Mouse (Mus musculus): Measurements from ENCODE around the gene Rab21. TPM values are rescaled to one million over a fixed set of nuclear protein-coding genes. Genes with fewer than 3 reads are reported as not detected.
A peak's percentile ranks its signal among the peaks of the same experiment; 100 is the strongest.

Rab21 gene
- polyA plus RNA-seq, 1 experiment from 2014 or later: 9.4 TPM

DNA sequence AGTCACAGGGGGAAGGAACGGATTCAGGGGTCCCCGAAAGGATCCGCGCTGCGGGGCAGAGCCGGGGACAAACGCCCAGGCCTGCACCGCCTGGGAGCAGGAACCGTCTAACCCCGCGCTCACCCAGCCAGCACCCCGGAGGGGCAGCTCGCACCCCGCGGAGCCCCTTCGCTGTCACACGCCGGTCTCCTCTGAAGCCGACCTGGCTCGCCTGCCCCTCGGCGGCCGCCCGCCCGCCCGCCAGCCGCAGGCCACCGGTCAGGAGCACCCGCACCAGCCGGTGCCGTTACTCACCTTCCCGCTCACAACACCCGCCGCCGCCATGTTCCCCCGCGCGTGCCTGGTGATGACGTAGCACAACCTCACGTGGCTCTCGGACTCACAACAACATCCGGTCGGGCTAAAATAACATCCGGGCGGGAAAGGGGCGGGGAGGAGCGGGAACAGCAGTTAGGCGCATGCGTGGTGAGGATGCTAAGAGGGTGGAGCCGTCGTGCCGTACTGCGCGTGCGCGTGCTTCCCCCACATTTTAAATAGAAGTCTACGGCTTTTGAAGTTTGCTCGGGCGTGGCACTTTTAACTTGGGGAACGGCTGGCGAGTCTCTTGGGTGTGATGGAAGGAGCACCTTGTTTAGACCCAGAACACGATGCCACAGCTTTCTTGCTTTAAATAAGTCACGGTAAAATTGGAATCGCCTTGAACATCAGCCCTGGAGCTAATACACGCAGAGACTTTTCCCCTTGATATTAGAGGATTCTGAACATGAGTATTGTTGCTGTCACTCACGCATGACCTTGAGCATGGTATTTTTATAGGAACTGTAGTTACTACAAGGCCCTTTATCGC is 64.1 kb downstream of the Rab21 start, which contains the start of gene Tbc1d15:
Gene Tbc1d15, minus strand, starts transcription at position 380 of the 847 bp plus-strand sequence.
- peak; percentile 97 for ATAC-seq (ENCODE audit: low FRiP score, low TSS enrichment)
- peaks cover 13% of the 10 kb centered on the region; the same call in 1 of the 2 replicates for H3K4me1 ChIP-seq (ENCODE audit: control insufficient read depth, insufficient read depth, low read length)
- WGBS: under 1% methylated on average over 57 of the region's 67 CpGs
- peak within 1 kb of the TSS; percentile 68 for H3K4me2 ChIP-seq (replicated peaks; ENCODE audit: low read depth, low read length)
- H3K4me3 ChIP-seq (ENCODE audit: low read length): peak within 1 kb of the TSS; percentile 93
- H3K36me3 ChIP-seq (ENCODE audit: control insufficient read depth, insufficient read depth, low read length): no peaks in the 10 kb centered on the region
- no peaks in the 10 kb centered on the region for H3K27me3 ChIP-seq (ENCODE audit: control insufficient read depth, insufficient read depth, low read length)
- peak within 1 kb of the TSS; percentile 69; the same call in 1 of the 2 replicates for H3K27ac ChIP-seq (ENCODE audit: low read depth, low read length)
- peak within 1 kb of the TSS; percentile 87 for H3K9ac ChIP-seq (ENCODE audit: low read depth, low read length)
- no peaks in the 10 kb centered on the region for H3K9me3 ChIP-seq (ENCODE audit: control insufficient read depth, low read length)

DNA sequence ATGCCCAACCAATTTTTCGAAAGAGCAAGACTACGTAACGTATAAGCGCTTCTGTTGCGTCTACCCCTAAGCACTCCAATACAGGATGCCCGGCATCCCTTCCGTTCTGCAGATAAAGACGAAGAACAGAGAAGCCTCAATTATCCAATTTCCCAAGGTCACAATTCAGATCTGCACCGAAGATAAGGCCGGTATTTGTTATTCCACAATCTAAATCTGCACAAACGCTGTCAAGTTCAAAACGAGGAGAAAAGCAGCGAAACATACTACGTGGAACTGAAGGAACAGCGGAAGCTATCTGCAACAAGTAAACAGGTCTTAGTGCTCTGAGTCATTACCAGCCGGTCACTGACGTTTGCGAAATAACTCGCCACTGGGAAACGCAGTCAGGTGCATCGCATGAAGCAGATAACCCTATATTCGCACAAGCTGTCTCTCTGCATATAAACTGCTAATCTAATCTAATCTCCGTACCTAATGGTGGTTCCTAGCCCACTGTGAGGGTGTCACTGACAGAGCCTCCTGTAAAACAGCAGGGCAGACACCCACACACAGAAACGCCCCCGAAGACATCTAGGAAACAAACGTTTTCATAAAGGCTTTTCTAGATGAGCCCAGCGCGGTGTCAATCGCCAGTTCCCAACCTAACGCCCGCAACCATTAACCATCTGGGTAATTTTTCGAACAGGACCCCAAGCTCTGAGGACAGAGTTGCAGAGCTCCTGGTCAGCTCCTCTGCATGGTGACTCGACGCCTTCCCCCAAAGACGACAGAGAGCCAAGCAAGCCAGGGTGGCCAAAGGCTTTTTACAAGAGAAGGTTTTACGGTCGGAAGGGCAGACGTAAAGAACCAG is 64.9 kb downstream of the Rab21 start:
- Histone ChIP-seq H3K9me3 (ENCODE audit: control insufficient read depth, low read length) (no peaks in the 10 kb centered on the region), H3K9ac (ENCODE audit: low read depth, low read length) (peak overlapping the region; percentile 87), H3K4me1 (ENCODE audit: control insufficient read depth, insufficient read depth, low read length) (peaks cover 13% of the 10 kb centered on the region; the same call in 1 of the 2 replicates), H3K27ac (ENCODE audit: low read depth, low read length) (no peak overlapping the region), H3K36me3 (ENCODE audit: control insufficient read depth, insufficient read depth, low read length) (no peaks in the 10 kb centered on the region), H3K4me2 (replicated peaks; ENCODE audit: low read depth, low read length) (peak overlapping the region; percentile 68), H3K4me3 (ENCODE audit: low read length) (peak overlapping the region; percentile 93), H3K27me3 (ENCODE audit: control insufficient read depth, insufficient read depth, low read length) (no peaks in the 10 kb centered on the region)
- 32% methylated on average over 30 of the region's 38 CpGs for whole genome bisulfite sequencing
- ATAC-seq (ENCODE audit: low FRiP score, low TSS enrichment): no peak; the same call in 1 of the 2 replicates

DNA sequence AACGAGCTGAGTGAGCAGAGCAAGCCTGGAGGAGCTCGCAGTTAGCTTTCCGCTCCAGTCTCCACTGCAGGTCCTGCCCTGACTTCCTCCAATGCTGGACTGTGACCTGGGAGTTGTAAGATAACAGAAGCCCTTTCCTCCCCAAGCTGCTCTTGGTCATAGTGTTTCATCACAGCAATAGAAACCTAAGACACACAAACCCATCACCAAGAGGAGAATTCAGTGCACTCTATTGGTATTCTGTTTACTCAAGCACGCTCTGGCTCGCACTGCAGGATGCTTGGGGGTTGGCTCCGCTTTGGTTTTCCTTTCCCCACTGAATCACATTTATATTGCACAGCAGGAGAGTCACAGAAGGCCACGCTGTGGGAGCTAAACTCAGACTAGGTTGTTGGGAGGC is 67.4 kb downstream of the Rab21 start:
- no peak overlapping the region for H3K4me3 ChIP-seq (ENCODE audit: low read length)
- H3K4me2 ChIP-seq (replicated peaks; ENCODE audit: low read depth, low read length): 0 out of 2 replicates have a peak overlapping the region, but pooled peaks have one; percentile 8
- H3K4me1 ChIP-seq (ENCODE audit: control insufficient read depth, insufficient read depth, low read length): peaks cover 13% of the 10 kb centered on the region; the same call in 1 of the 2 replicates
- H3K27me3 ChIP-seq (ENCODE audit: control insufficient read depth, insufficient read depth, low read length): no peaks in the 10 kb centered on the region
- H3K36me3 ChIP-seq (ENCODE audit: control insufficient read depth, insufficient read depth, low read length): no peaks in the 10 kb centered on the region
- 25% methylated on average over 7 of the region's 7 CpGs for WGBS
- no peak overlapping the region for H3K9ac ChIP-seq (ENCODE audit: low read depth, low read length)
- ATAC-seq (ENCODE audit: low FRiP score, low TSS enrichment): no peak
- H3K9me3 ChIP-seq (ENCODE audit: control insufficient read depth, low read length): no peaks in the 10 kb centered on the region
- H3K27ac ChIP-seq (ENCODE audit: low read depth, low read length): no peak overlapping the region

DNA sequence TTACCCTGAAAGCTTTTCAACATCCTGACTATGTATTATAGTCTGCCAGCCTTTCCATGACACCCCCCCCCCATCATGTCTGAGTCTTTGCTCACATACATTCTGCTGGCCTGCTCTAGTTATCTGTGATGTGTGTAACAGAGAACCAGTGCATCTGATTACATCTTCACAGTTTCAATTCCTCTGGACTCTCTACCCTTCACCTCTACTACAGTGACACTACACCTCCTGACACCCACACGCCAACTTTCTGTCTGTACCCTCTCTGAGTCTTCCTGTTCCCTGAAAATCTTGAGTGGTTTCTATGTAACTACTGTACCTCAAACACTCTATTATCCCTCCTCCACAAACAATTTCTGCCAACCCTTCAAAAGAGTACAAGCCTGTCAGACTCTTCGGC is 69.9 kb downstream of the Rab21 start:
- Histone ChIP-seq H3K4me1 (ENCODE audit: control insufficient read depth, insufficient read depth, low read length) (peaks cover 13% of the 10 kb centered on the region; the same call in 1 of the 2 replicates), H3K9me3 (ENCODE audit: control insufficient read depth, low read length) (no peaks in the 10 kb centered on the region), H3K27ac (ENCODE audit: low read depth, low read length) (no peak overlapping the region), H3K9ac (ENCODE audit: low read depth, low read length) (no peak overlapping the region), H3K4me3 (ENCODE audit: low read length) (no peak overlapping the region), H3K36me3 (ENCODE audit: control insufficient read depth, insufficient read depth, low read length) (no peaks in the 10 kb centered on the region), H3K4me2 (replicated peaks; ENCODE audit: low read depth, low read length) (no peak overlapping the region), H3K27me3 (ENCODE audit: control insufficient read depth, insufficient read depth, low read length) (no peaks in the 10 kb centered on the region)
- no peak for ATAC-seq (ENCODE audit: low FRiP score, low TSS enrichment)
- 90% methylated on average over 2 of the region's 2 CpGs for WGBS

DNA sequence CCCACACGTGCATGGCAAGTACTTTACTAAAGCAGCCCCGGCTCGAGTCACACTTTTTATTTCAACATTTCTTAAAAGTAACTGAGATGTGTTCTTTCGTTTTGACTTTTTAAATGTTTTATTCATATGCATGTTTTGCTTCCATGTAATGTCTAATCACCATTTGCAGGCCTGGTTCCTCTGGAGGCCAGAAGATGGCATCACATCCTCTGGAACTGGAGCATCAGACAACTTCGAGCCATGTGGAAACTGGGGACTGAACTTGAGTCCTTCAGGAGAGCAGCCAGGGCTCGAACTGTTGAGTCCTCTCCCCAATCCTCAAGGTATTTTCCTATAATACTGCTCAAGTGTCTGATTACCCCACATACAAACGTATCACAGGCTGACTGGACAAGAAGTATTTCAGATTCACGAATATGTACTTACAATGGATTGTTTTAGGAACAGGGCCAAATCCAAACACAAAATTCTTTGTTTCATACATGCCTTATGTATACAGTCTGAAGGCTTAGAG is 74.3 kb downstream of the Rab21 start:
- no peak overlapping the region for H3K4me3 ChIP-seq (ENCODE audit: low read length)
- H3K4me1 ChIP-seq (ENCODE audit: control insufficient read depth, insufficient read depth, low read length): no peaks in the 10 kb centered on the region
- no peaks in the 10 kb centered on the region for H3K27me3 ChIP-seq (ENCODE audit: control insufficient read depth, insufficient read depth, low read length)
- 78% methylated on average over 8 of the region's 8 CpGs for WGBS
- no peak overlapping the region for H3K27ac ChIP-seq (ENCODE audit: low read depth, low read length)
- H3K36me3 ChIP-seq (ENCODE audit: control insufficient read depth, insufficient read depth, low read length): peaks cover 33% of the 10 kb centered on the region
- H3K9me3 ChIP-seq (ENCODE audit: control insufficient read depth, low read length): no peaks in the 10 kb centered on the region
- ATAC-seq (ENCODE audit: low FRiP score, low TSS enrichment): no peak
- no peak overlapping the region for H3K4me2 ChIP-seq (replicated peaks; ENCODE audit: low read depth, low read length)
- no peak overlapping the region for H3K9ac ChIP-seq (ENCODE audit: low read depth, low read length)

DNA sequence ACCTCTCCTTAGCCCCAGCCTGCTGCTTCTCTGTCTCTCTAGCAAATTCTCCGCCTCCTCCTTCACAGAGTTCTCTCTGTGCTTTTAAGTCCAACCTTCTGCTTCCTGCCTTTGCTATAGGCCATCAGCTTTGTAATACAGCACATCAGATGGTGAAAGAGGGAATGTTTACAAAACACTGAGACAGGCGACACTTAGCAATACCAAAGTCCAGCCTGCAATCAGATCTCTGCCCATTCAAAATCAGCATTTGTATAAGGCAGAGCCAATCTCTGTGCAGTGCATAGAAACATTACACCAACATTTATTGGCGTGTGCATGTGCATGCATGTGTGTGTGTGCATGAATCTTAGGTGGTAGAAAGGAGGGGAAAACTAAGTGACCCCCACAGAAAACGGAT is 77.5 kb downstream of the Rab21 start:
- Histone ChIP-seq H3K9me3 (ENCODE audit: control insufficient read depth, low read length) (no peaks in the 10 kb centered on the region), H3K9ac (ENCODE audit: low read depth, low read length) (no peak overlapping the region), H3K4me3 (ENCODE audit: low read length) (no peak overlapping the region), H3K4me2 (replicated peaks; ENCODE audit: low read depth, low read length) (no peak overlapping the region), H3K4me1 (ENCODE audit: control insufficient read depth, insufficient read depth, low read length) (no peaks in the 10 kb centered on the region), H3K36me3 (ENCODE audit: control insufficient read depth, insufficient read depth, low read length) (peaks cover 37% of the 10 kb centered on the region), H3K27ac (ENCODE audit: low read depth, low read length) (no peak overlapping the region), H3K27me3 (ENCODE audit: control insufficient read depth, insufficient read depth, low read length) (no peaks in the 10 kb centered on the region)
- 85% methylated on average over 4 of the region's 4 CpGs for WGBS
- ATAC-seq (ENCODE audit: low FRiP score, low TSS enrichment): no peak

Other genes starting within 250 kb of the Rab21 start
- not detected in 2 replicates for gene Tph2, start 130.6 kb downstream of the Rab21 start, polyA plus RNA-seq (2014; fragmentation: Nextera tagmentation; extraction: Ambion mirVana)
- 37.4 and 67.5 TPM in 2 replicates for gene Tbc1d15, start 64.1 kb downstream of the Rab21 start, polyA plus RNA-seq (2014; fragmentation: Nextera tagmentation; extraction: Ambion mirVana)
- gene Tmem19, start 46.9 kb upstream of the Rab21 start, polyA plus RNA-seq (2014; fragmentation: Nextera tagmentation; extraction: Ambion mirVana): 18.8 and 35.5 TPM in 2 replicates
- 21.5 and 25.1 TPM in 2 replicates for gene Thap2, start 68.8 kb upstream of the Rab21 start, polyA plus RNA-seq (2014; fragmentation: Nextera tagmentation; extraction: Ambion mirVana)
- 29.2 and 31.1 TPM in 2 replicates for gene Zfc3h1, start 69.4 kb upstream of the Rab21 start, polyA plus RNA-seq (2014; fragmentation: Nextera tagmentation; extraction: Ambion mirVana)

Measured in kidney, embryonic 14.5 days (tissue).